Mouse (Mus musculus): Measurements from ENCODE around the gene Mrpl34. TPM values are rescaled to one million over a fixed set of nuclear protein-coding genes. Genes with fewer than 3 reads are reported as not detected.

The Mrpl34 gene
- total RNA-seq, 2 experiments from 2014 or later, result 48.1 to 48.9 TPM

- peak; percentile 98 to 99 for DNase-seq (ENCODE audit: low spot score in 2 of 2)
Measured at GRCm38 (mm10) chr8:71468916-71469315, 4.2 kb downstream of the Mrpl34 start, which contains the start of gene Dda1. Gene Dda1 (plus strand): TSS chr8:71469199.

DNA sequence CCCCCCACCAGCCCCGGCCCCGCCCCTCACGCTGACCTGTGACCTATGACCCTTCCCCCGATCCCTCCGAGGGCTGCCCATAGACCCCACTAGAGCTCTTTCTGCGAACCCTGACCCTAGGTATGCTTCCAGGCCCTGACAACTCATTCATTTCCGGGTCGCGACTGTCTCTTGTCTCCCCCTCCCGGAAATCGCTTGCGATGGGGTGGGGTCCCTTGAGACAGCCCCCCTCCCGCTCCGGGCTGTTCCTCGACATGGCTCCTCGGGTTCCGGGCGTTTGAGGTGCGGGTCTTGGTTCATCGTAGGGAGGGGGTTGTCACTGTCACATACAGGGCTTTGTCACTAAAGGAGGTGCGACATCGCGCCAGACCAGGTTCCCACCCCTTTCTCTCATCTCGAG, 4.7 kb downstream of the Mrpl34 start:
- peak in 1 of 2 experiments; percentile 58 for DNase-seq (ENCODE audit: low spot score in 2 of 2)

DNA sequence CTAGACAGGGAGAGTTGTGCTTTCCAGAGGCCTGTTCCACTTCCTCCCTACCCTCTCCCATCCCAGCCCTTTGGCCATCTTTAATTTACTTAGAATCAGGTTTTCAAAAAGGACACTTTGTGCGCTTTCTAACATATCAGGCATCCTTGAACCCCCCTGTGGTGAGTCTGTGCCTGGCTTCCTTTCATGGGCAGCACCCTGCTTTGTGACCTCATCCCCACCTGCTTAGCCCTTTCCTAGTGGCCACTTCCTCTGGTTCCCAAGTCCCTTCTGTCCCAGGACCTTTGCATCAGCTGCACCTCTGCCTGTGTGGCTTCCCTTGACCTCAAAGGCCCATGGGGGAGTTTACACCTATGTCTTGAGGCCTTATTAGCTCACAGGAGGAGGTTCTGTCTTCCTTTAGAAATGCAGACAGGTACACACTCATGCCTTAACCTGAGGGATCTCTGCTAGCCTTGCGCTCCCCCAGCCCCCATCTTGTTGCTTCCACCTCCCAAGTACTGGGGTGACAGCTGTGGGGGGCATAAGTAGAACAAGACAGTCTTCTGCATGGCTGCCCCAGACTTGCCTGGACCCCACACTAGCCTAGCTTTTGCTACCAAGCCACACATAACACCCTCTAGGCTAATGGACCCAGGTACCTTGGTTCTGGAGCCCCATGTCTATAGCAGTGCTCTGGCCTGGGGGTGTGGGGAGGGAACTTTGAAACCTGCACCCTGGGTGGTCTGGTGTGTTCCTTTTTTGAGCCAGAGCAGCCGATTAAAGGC, 5.6 kb downstream of the Mrpl34 start:
- no peak for DNase-seq (ENCODE audit: low spot score in 2 of 2)

- no peak for DNase-seq (ENCODE audit: low spot score in 2 of 2)
Measured at GRCm38 (mm10) chr8:71470913-71471255, 6.1 kb downstream of the Mrpl34 start.

GRCm38 (mm10) chr8:71471861-71472260, 7.1 kb downstream of the Mrpl34 start:
- no peak for DNase-seq (ENCODE audit: low spot score in 2 of 2)

DNA sequence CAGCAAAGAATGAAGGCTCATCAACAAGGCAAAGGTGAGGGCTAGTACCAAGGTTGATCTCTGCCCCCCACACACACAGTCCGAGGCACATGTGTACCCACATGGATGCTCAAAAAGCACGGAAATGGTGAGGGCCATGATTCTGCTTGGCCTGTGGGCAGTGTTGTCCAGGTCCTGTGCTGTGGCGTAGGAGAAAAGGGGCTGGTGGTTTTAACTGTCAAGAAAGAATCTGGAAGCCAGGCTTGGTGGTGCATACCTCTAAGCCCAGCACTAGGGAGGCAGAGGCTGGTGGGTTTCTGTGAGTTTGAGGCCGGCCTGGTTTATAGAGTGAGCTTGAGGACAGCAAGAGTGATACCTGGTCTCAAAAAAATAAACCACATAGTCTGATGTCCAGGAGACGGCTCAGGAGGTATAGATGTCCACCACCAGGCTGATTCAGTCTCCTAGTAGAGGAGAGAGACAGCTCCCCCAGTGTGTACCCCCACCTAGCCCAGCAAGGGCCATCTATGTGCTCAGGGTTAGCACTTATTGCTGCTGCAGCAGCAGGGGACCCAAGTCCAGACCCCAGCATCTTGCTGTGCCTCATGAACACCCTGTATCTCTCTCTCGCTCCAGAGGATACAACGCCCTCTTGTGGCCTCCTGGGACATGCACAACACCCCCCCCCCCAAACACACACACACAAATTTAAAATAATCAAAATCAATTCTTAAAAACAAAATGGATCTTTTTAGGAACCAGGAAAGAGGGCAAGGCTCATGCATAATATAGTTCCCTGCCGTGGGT, 8.0 kb downstream of the Mrpl34 start:
- DNase-seq (ENCODE audit: low spot score in 2 of 2), result no peak

DNA sequence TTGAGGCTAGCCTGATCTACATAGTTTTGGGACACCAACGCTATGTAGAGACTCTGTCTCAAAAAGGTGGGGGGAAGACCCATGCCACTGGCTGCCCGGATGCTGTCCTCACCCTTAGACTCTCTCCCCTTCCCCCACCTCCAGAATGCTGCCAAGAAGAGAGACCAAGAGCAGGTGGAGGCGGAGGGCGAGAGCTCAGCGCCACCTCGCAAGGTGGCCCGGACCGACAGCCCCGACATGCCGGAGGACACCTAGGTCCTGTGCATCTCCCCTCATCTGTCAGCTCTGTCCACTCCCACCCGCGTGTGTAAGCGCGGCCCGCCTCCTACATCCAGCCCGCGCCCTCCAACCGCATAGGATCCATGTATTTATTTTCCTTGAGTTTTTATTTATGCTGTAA, 9.6 kb downstream of the Mrpl34 start:
- no peak for DNase-seq (ENCODE audit: low spot score in 2 of 2)

- DNase-seq (ENCODE audit: low spot score in 2 of 2), result no peak
Measured at GRCm38 (mm10) chr8:71474785-71475701, 10.3 kb downstream of the Mrpl34 start.

DNA sequence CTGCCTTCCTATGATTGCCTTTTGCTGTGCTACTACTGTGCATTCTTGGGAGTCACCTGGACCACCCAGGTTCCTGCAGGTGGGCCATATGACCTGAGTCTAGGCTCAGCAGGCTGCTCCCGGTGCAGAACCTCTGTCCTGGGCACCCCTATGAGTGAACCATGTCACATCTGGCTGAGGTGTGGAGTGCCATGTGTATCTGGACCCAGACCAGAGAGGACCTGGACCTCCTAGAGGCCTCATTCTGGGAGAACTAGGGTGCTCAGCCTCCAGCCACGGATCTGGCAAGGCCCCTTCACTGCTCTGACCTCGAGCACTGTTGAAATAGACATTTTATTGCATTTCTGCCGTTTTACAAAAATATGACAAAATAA, 10.9 kb downstream of the Mrpl34 start:
- no peak for DNase-seq (ENCODE audit: low spot score in 2 of 2)

DNA sequence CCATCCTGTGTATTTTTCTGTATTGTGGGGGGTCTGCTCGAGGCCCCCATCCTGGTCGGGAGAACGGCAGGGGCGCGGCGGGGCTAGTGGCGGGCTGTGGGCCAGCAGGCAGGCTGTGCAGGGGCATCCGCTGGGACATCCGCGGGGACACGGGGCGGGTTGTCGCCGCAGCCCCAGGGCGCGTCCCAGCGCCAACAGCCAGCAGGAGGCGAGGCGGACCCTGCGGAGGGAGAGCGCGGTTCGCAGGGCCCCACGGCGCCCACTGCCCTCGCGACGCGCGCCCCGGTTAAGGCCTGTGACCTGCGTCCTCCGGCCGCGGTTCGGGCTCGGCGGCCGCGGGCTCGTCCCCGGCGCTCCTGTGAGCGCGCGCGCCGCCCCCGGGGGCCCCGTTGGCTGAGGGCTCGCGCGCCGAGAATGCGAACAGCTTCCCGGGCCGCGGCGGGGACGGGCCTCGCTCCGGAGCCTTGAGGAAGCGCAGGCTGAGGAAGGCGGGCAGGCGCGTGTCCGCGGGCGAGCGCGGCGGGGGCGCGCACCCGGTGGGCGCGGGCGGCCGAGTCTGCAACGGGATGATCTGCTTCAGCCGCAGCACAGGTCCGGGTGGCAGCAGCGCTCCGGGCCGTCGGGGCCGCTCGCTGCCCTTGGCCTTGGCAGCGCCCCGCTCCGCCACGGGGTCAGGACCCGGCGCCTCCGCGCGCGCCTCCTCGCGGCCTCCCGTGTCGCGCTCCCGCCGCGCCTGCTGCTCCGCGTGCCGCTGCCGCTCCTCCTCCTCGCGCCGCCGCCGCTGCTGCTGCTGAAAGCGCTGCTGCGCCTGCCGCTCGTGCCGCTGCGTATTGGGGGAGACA, 11.6 kb downstream of the Mrpl34 start:
- peak; percentile 77 to 84 for DNase-seq (ENCODE audit: low spot score in 2 of 2)

GRCm38 (mm10) chr8:71477196-71477845, 12.6 kb downstream of the Mrpl34 start:
- DNase-seq (ENCODE audit: low spot score in 2 of 2), result no peak

DNA sequence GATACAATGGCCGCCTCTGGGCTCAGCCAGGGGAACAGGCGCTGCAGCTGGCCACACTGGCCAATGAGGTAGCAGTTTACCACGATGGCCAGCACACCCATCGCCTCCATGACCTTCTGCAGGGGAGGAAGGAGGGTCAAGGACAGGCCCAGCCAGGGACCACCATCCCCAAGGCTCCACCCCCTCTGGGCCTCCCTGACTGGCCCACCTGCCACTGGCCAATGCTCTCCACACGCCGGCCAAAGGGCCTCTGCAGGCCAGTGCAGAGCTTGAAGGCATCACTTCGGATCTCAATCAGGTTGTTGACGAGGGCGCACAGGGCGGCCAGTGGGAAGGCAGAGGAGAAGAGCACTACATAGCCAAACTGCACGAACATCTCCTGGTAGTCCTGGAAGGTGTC, 14.2 kb downstream of the Mrpl34 start:
- DNase-seq (ENCODE audit: low spot score in 2 of 2), result no peak

- no peak for DNase-seq (ENCODE audit: low spot score in 2 of 2)
Measured at GRCm38 (mm10) chr8:71483932-71484331, 19.2 kb downstream of the Mrpl34 start.

DNA sequence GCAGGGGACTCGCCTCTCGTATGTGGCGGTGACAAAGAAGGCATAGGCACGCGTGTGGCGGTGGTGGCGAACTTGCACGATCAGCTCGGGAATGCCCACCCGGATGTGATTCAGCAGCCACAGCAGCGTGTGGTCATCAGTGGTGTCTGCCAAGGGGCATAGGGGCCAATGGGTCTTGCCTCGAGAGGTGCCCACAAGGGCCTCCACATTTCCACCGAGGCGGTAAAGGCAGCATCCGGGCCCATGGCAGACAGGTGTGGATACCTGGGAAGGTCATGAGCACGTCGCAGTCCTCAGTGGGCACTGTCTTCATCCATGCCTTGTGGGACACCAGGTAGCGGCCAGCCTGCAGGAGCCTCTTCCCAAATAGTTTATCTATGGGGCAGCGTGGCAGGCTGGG, 20.0 kb downstream of the Mrpl34 start:
- no peak for DNase-seq (ENCODE audit: low spot score in 2 of 2)

DNA sequence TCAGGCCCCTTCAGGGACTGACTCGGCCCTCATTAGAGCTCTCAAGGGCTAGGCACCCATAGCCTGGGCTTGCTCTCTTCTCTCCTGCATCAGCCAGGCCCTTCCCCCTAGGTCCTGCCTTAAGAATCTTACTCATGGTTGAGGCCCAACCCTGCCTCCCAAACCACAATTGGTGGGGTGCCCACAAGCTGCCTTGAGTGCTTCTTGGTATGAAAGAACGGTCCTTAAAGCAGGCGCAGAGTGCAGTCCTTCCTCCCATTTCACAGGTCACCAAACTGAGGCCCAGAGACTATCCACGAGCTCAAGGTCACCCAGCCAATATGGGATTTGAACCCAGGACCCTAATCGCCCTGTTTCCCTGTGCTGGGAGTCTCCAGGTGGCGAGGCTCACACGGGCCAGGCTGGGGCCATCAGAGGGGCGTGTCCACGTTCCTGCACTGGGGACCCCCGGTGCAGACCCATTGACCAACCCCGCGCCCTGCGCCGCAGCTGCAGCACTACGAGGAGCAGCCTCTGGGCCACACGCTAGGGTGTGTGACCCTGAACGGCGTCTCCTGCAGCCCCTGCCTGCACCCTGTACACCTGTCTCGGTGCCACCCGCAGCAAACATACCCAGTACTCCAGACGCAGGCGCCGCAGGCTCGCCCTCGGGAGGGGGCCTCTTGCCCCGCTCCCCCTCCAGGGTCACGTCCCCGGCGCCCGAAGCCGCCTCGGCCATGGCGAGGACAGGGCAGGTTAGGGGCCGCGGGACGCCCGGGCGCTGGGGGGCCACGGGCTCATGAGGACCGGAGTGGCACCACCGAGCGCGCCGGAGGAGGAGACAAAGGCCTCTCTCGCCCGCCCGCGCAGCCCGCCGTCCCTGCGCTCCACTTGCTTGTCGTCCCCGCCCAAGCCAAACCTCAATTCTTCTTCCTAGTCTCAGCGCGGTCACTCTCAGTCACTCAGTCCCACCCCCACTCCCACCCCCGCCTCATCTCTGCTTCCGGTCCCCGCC, 20.7 kb downstream of the Mrpl34 start, which contains the start of gene Ano8:
TSS of gene Ano8 (minus strand) at position 822 of the 994 bp plus-strand sequence.
- DNase-seq (ENCODE audit: low spot score in 2 of 2), result peak; percentile 83 to 89

DNA sequence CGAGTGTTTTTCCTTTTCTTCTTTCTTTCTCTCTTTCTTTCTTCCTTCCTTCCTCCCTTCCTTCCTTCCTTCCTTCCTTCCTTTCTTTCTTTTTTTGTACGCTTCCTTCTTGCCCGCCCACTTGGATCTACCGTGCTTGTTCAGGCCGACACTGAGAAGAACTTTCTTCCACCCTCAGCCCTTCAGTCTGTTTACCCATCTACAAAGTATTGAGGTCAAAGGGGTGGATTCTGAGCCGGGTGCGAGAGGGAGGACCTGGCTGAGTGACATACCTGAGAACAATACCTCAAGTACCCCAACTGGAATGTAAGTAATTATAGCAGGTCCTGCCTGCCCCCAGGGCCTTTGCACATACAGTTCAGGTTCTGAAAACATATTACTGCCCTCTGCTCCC, 21.4 kb downstream of the Mrpl34 start:
- no peak for DNase-seq (ENCODE audit: low spot score in 2 of 2)

GRCm38 (mm10) chr8:71487691-71488445, 23.1 kb downstream of the Mrpl34 start, which contains the start of gene Gtpbp3:
Gene Gtpbp3 (plus strand): TSS chr8:71488103.
- DNase-seq (ENCODE audit: low spot score in 2 of 2), result peak; percentile 67 to 86

DNA sequence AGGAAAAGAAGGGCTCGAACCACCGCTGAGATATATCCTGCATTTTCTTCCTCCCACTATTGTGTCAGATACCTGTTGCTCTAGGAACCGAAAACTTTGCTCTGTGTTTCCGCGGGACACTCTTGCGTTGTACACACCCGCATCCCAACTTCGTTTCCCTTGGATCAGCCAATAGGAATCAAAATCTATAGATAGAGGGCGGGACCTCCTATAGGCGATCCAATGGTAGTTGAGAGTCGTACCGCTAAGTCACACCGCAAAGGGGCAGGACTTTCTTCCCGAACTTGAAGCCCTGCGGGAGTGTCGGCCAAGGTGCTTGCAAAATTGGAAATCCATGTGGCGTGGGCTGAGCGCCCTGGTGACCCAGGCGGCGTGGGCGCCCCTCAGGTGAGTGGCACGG, 23.7 kb downstream of the Mrpl34 start:
- DNase-seq (ENCODE audit: low spot score in 2 of 2), result peak; percentile 85 to 92
